In the genomic region with DNA sequence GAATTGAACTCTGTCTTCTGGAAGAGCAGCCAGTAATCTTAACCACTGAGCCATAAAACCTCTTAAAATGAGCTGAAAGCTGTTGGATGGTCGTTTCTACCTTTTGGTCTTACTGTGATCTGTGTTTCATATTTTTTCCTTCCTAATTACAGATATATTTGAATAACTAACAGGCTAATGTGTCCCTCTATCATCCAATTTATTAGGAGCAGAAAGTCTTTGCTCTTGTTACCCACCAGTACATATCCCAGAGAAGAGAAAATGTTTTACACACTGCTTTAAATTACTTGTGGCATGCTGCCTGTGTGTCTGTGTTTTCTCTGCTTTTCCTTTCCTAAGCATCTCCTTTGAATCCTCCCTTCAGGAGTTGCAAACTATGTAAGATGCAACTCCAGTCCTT, we compare ENCODE assay signal across 1 mouse cellular context.
TF ChIP-seq lines count a peak whose summit lies in the region.

No protein-coding gene starts in this region.

TF ChIP-seq in CH12.LX, 34 proteins besides CTCF, POLR2A, EP300 and RAD21 (continued from another document):
- TF ChIP-seq GABPA (IDR thresholded peaks at IDR 0.05; ENCODE audit: insufficient replicate concordance, low read depth, low read length): no peak
- 0 out of 2 replicates have a peak, but pooled peaks have one; percentile 33 for TF ChIP-seq TCF12 (IDR thresholded peaks at IDR 0.05; ENCODE audit: low read depth, low read length)
- no peak for TF ChIP-seq USF2 (conservative IDR thresholded peaks at IDR 0.05; ENCODE audit: low read depth, low read length)
- TF ChIP-seq ZKSCAN1 (IDR thresholded peaks at IDR 0.05; ENCODE audit: borderline replicate concordance, low read depth, low read length): no peak
- TF ChIP-seq SMC3 (IDR thresholded peaks at IDR 0.05; ENCODE audit: low read depth, low read length): no peak
- no peak for TF ChIP-seq TBP (conservative IDR thresholded peaks at IDR 0.05; ENCODE audit: low read depth, low read length)
- TF ChIP-seq BHLHE40 (IDR thresholded peaks at IDR 0.05; ENCODE audit: low read depth, low read length): no peak
- no peak for TF ChIP-seq KAT2A (IDR thresholded peaks at IDR 0.05; ENCODE audit: insufficient replicate concordance, low read length)
- TF ChIP-seq UBTF (IDR thresholded peaks at IDR 0.05; ENCODE audit: low read depth, low read length): no peak
- TF ChIP-seq ZMIZ1 (IDR thresholded peaks at IDR 0.05; ENCODE audit: low read depth, low read length): 0 out of 2 replicates have a peak, but pooled peaks have one; percentile 35
- TF ChIP-seq MAX (IDR thresholded peaks at IDR 0.05; ENCODE audit: low read length): no peak
- no peak for TF ChIP-seq USF1 (IDR thresholded peaks at IDR 0.05; ENCODE audit: low read depth, low read length)
- no peak for TF ChIP-seq ETS1 (conservative IDR thresholded peaks at IDR 0.05; ENCODE audit: low read depth, low read length)
- TF ChIP-seq MXI1 (IDR thresholded peaks at IDR 0.05; ENCODE audit: low read depth, low read length): 0 out of 2 replicates have a peak, but pooled peaks have one; percentile 27
- TF ChIP-seq ZNF384 (IDR thresholded peaks at IDR 0.05; ENCODE audit: low read depth, low read length): no peak
- TF ChIP-seq ELF1 (IDR thresholded peaks at IDR 0.05; ENCODE audit: low read depth, low read length): no peak
- TF ChIP-seq PAX5 (IDR thresholded peaks at IDR 0.05; ENCODE audit: low read length): no peak
- TF ChIP-seq JUN (IDR thresholded peaks at IDR 0.05; ENCODE audit: insufficient read depth, low read depth, low read length): no peak
- no peak for TF ChIP-seq SIN3A (IDR thresholded peaks at IDR 0.05; ENCODE audit: low read length)
- peak; percentile 38; the same call in 1 of the 2 replicates for TF ChIP-seq CHD1 (IDR thresholded peaks at IDR 0.05; ENCODE audit: low read depth, low read length)
